14 mouse cellular contexts compared by ENCODE assay signal in genomic region chr7:12880036-12880435, GRCm38 (mm10). TPM values are rescaled to one million over a fixed set of nuclear protein-coding genes. Genes with fewer than 3 reads are reported as not detected.
A peak's percentile ranks its signal among the peaks of the same experiment; 100 is the strongest.
DNase-seq lines count a peak whose midpoint lies in the region; ATAC-seq and TF ChIP-seq lines count a peak whose summit lies in the region.
"Had no signal": no experiment of that assay in that cellular context is flagged by ENCODE, and none has a peak within 500 bp of the region (broad histone marks: within the 10 kb centered on the region; RNA-seq: fewer than 3 reads in every experiment).

No protein-coding gene starts in this region.

- H3K79me2 ChIP-seq in CH12.LX (replicated peaks; ENCODE audit: control insufficient read depth, extremely low read depth, insufficient read depth, poor library complexity, severe bottlenecking) = no peaks in the 10 kb centered on the region

- no peak for TF ChIP-seq RAD21 in CH12.LX (IDR thresholded peaks at IDR 0.05; ENCODE audit: low read depth, low read length)

- no peak overlapping the region for H3K4me2 ChIP-seq in CH12.LX (ENCODE audit: insufficient read depth, low read depth, poor library complexity, severe bottlenecking)
- peak overlapping the region; percentile 69 for H3K4me2 ChIP-seq in hindbrain, embryonic 14.5 days (replicated peaks)
- peak overlapping the region; percentile 72 for H3K4me2 ChIP-seq in midbrain, postnatal 0 days (ENCODE audit: low read depth, low read length, poor library complexity, severe bottlenecking)

- DNase-seq in heart, adult 11 months = peak; percentile 51
- no peak for DNase-seq in heart, postnatal 25 days (ENCODE audit: low spot score)
- DNase-seq in CH12.LX (ENCODE audit: extremely low read depth) = no peak
- DNase-seq in hindbrain, embryonic 14.5 days (ENCODE audit: low spot score) = no peak
- DNase-seq in midbrain, postnatal 0 days (ENCODE audit: low spot score) = no peak
- DNase-seq in lung, adult 2 months = no peak
- DNase-seq in retina, embryonic 14.5 days (ENCODE audit: low spot score) = no peak
- DNase-seq: cerebellum, postnatal 14 days; embryo, embryonic 11 days; gastrocnemius, postnatal 10 days; liver, embryonic 13.5 days; spleen, adult 18-20 months had no signal

- peaks cover 2 to 14% of the 10 kb centered on the region in 2 experiments; a peak in 2 of 4 replicates for H3K4me1 ChIP-seq in CH12.LX (ENCODE audit: control insufficient read depth in 1 of 2, insufficient read depth in 2 of 2)
- peaks cover 14% of the 10 kb centered on the region for H3K4me1 ChIP-seq in hindbrain, embryonic 14.5 days (replicated peaks; ENCODE audit: control insufficient read depth, insufficient read depth, low read length)
- H3K4me1 ChIP-seq in midbrain, postnatal 0 days (ENCODE audit: insufficient read depth, low read length) = no peaks in the 10 kb centered on the region
- peaks cover 8% of the 10 kb centered on the region for H3K4me1 ChIP-seq in lung, adult 2 months (ENCODE audit: control insufficient read depth, insufficient read depth, low read length)

- H3K9ac ChIP-seq in CH12.LX (ENCODE audit: insufficient read depth, low read depth) = no peak overlapping the region; the same call in 1 of the 2 replicates
- H3K9ac ChIP-seq in hindbrain, embryonic 14.5 days = no peak overlapping the region
- H3K9ac ChIP-seq in midbrain, postnatal 0 days (replicated peaks; ENCODE audit: low read length, poor library complexity, severe bottlenecking) = no peak overlapping the region

- intact Hi-C loops in heart, postnatal 25 days (cut with DNase I) = loop anchor here (5.0 kb wide), 1 partner anchor 43 kb away; no protein-coding TSS in a partner anchor

- H3K27ac ChIP-seq in CH12.LX (ENCODE audit: insufficient read depth, low read depth) = no peak overlapping the region
- no peak overlapping the region for H3K27ac ChIP-seq in hindbrain, embryonic 14.5 days
- H3K27ac ChIP-seq in midbrain, postnatal 0 days (ENCODE audit: low read depth, low read length) = no peak overlapping the region
- H3K27ac ChIP-seq: embryonic facial prominence, embryonic 15.5 days; limb, embryonic 12.5 days; liver, embryonic 13.5 days had no signal

- in situ Hi-C loops in CH12.LX (cut with MboI; ENCODE audit: low pct_ligation_motif_present, low pct_unique_long_range_greater_than_20kb, low sequenced_read_pairs) = no loop called here

- no peaks in the 10 kb centered on the region for H3K27me3 ChIP-seq in CH12.LX (replicated peaks)
- no peaks in the 10 kb centered on the region for H3K27me3 ChIP-seq in hindbrain, embryonic 14.5 days (ENCODE audit: control insufficient read depth, insufficient read depth, low read length)
- no peaks in the 10 kb centered on the region for H3K27me3 ChIP-seq in midbrain, postnatal 0 days (ENCODE audit: insufficient read depth, low read length)
- H3K27me3 ChIP-seq: embryonic facial prominence, embryonic 15.5 days; limb, embryonic 12.5 days; liver, embryonic 13.5 days had no signal

- TF ChIP-seq POLR2A in CH12.LX (IDR thresholded peaks at IDR 0.05; ENCODE audit: low read depth, low read length) = no peak
- TF ChIP-seq POLR2A in lung, adult 2 months (IDR thresholded peaks at IDR 0.05; ENCODE audit: borderline replicate concordance, extremely low read depth, low read depth, low read length) = no peak

- no peak for TF ChIP-seq CTCF in CH12.LX (conservative IDR thresholded peaks at IDR 0.05 in 1 of 2, IDR thresholded peaks at IDR 0.05 in 1 of 2; ENCODE audit: low read depth in 2 of 2, low read length in 2 of 2)
- TF ChIP-seq CTCF in midbrain, postnatal 0 days (IDR thresholded peaks at IDR 0.05) = no peak
- no peak for TF ChIP-seq CTCF in lung, adult 2 months (IDR thresholded peaks at IDR 0.05; ENCODE audit: insufficient read depth, low read length)

- H3K9me3 ChIP-seq in CH12.LX (replicated peaks; ENCODE audit: low read length) = peaks cover 2% of the 10 kb centered on the region
- H3K9me3 ChIP-seq in hindbrain, embryonic 14.5 days (ENCODE audit: control insufficient read depth, low read length) = no peaks in the 10 kb centered on the region
- no peaks in the 10 kb centered on the region for H3K9me3 ChIP-seq in midbrain, postnatal 0 days (ENCODE audit: low read length)
- H3K9me3 ChIP-seq: embryonic facial prominence, embryonic 15.5 days; limb, embryonic 12.5 days; liver, embryonic 13.5 days had no signal

- ATAC-seq in hindbrain, embryonic 14.5 days (ENCODE audit: low FRiP score) = no peak
- no peak for ATAC-seq in midbrain, postnatal 0 days (ENCODE audit: low FRiP score)

- no peak for TF ChIP-seq EP300 in CH12.LX (IDR thresholded peaks at IDR 0.05; ENCODE audit: low read length)

- peaks cover 0 to 6% of the 10 kb centered on the region in 2 experiments for H3K36me3 ChIP-seq in CH12.LX (replicated peaks in 1 of 2; ENCODE audit: control insufficient read depth in 1 of 2, insufficient read depth in 1 of 2, low read length in 1 of 2)
- H3K36me3 ChIP-seq in hindbrain, embryonic 14.5 days (replicated peaks; ENCODE audit: control insufficient read depth, insufficient read depth) = peaks cover 10% of the 10 kb centered on the region
- H3K36me3 ChIP-seq in midbrain, postnatal 0 days (ENCODE audit: insufficient read depth, low read length) = 0 out of 2 replicates have a peak, but pooled peaks cover 9% of the 10 kb centered on the region
- H3K36me3 ChIP-seq: liver, embryonic 13.5 days had no signal

- dilution Hi-C loops in CH12.LX (cut with MboI; ENCODE audit: extremely low pct_ligation_motif_present, extremely low pct_unique_long_range_greater_than_20kb, low sequenced_read_pairs) = no loop called here

- no peak overlapping the region for H3K4me3 ChIP-seq in CH12.LX (replicated peaks in 1 of 3; ENCODE audit: low read depth in 2 of 3, low read length in 2 of 3, poor library complexity in 1 of 3)
- H3K4me3 ChIP-seq in hindbrain, embryonic 14.5 days (replicated peaks; ENCODE audit: low read length) = 0 out of 2 replicates have a peak overlapping the region, but pooled peaks have one; percentile 76
- peak overlapping the region; percentile 60 for H3K4me3 ChIP-seq in midbrain, postnatal 0 days (ENCODE audit: low read depth, low read length)
- no peak overlapping the region for H3K4me3 ChIP-seq in lung, adult 2 months (replicated peaks; ENCODE audit: extremely low read depth, low read depth, low read length)

TF ChIP-seq in CH12.LX, 34 proteins besides CTCF, POLR2A, EP300 and RAD21:
- no peak for TF ChIP-seq KAT2A (IDR thresholded peaks at IDR 0.05; ENCODE audit: insufficient replicate concordance, low read length)
- 0 out of 2 replicates have a peak, but pooled peaks have one; percentile 59 for TF ChIP-seq MEF2A (IDR thresholded peaks at IDR 0.05; ENCODE audit: borderline replicate concordance, low read depth, low read length)

RNA-seq across cellular contexts. Expression of gene Zfp128, which starts 0.9 kb away (rescaled TPM):
- total RNA-seq in heart, postnatal 25 days (2021) = 1 to 10 TPM; 3.2 to 4.0 TPM
- total RNA-seq in CH12.LX (2012; rRNA removed) = 1.2 and 1.4 TPM in 2 replicates
- 0.96 and 1.2 TPM in 2 replicates for total RNA-seq in CH12.LX (2014; rRNA removed)
- 0.61 and 0.78 TPM in 2 replicates for polyA plus RNA-seq in CH12.LX (2012; ENCODE audit: insufficient read length, low read depth)
- polyA plus RNA-seq in hindbrain, embryonic 14.5 days (2014; fragmentation: Nextera tagmentation; extraction: Ambion mirVana) = 7.8 and 9.1 TPM in 2 replicates
- 16.6 and 17.9 TPM in 2 replicates for total RNA-seq in midbrain, postnatal 0 days (2014; rRNA removed)
- 2.0 and 3.0 TPM in 2 replicates for polyA plus RNA-seq in midbrain, postnatal 0 days (2015; fragmentation: Nextera tagmentation; extraction: Ambion mirVana)
- 0.74 and 1.2 TPM in 2 replicates for polyA plus RNA-seq in lung, adult 2 months (2012; rRNA removed)

RNA-seq across cellular contexts. Expression of gene Zscan22, which starts 17.6 kb away (rescaled TPM):
- 1 to 10 TPM; 5.2 to 6.2 TPM for total RNA-seq in heart, postnatal 25 days (2021)
- total RNA-seq in CH12.LX (2012; rRNA removed) (3.2 and 4.2 TPM in 2 replicates), CH12.LX (2014; rRNA removed) (2.8 and 3.3 TPM in 2 replicates)
- 7.6 and 8.9 TPM in 2 replicates for polyA plus RNA-seq in CH12.LX (2012; ENCODE audit: insufficient read length, low read depth)
- 10.5 and 13.0 TPM in 2 replicates for polyA plus RNA-seq in hindbrain, embryonic 14.5 days (2014; fragmentation: Nextera tagmentation; extraction: Ambion mirVana)
- 4.4 and 8.3 TPM in 2 replicates for total RNA-seq in midbrain, postnatal 0 days (2014; rRNA removed)
- 2.6 and 3.7 TPM in 2 replicates for polyA plus RNA-seq in midbrain, postnatal 0 days (2015; fragmentation: Nextera tagmentation; extraction: Ambion mirVana)
- 8.4 and 8.5 TPM in 2 replicates for polyA plus RNA-seq in lung, adult 2 months (2012; rRNA removed)

RNA-seq across cellular contexts. Expression of gene Rps5, which starts 42.1 kb away (rescaled TPM):
- 100 to 1,000 TPM; 507 to 542 TPM for total RNA-seq in heart, postnatal 25 days (2021)
- 3,671 and 4,026 TPM in 2 replicates for total RNA-seq in CH12.LX (2012; rRNA removed)
- 3,631 and 4,293 TPM in 2 replicates for total RNA-seq in CH12.LX (2014; rRNA removed)
- 2,088 and 2,166 TPM in 2 replicates for polyA plus RNA-seq in CH12.LX (2012; ENCODE audit: insufficient read length, low read depth)
- polyA plus RNA-seq in hindbrain, embryonic 14.5 days (2014; fragmentation: Nextera tagmentation; extraction: Ambion mirVana) = 671 and 781 TPM in 2 replicates
- 1,185 and 1,542 TPM in 2 replicates for total RNA-seq in midbrain, postnatal 0 days (2014; rRNA removed)
- 583 and 614 TPM in 2 replicates for polyA plus RNA-seq in midbrain, postnatal 0 days (2015; fragmentation: Nextera tagmentation; extraction: Ambion mirVana)
- polyA plus RNA-seq in lung, adult 2 months (2012; rRNA removed) = 1,316 and 1,420 TPM in 2 replicates

RNA-seq across cellular contexts. Expression of gene Zfp110, which starts 45.5 kb away (rescaled TPM):
- 10 to 100 TPM; 14.1 to 16.3 TPM for total RNA-seq in heart, postnatal 25 days (2021)
- total RNA-seq in CH12.LX (2012; rRNA removed) (29.3 and 31.0 TPM in 2 replicates), CH12.LX (2014; rRNA removed) (26.6 and 31.5 TPM in 2 replicates)
- 14.8 and 16.2 TPM in 2 replicates for polyA plus RNA-seq in CH12.LX (2012; ENCODE audit: insufficient read length, low read depth)
- polyA plus RNA-seq in hindbrain, embryonic 14.5 days (2014; fragmentation: Nextera tagmentation; extraction: Ambion mirVana) = 26.9 and 27.7 TPM in 2 replicates
- 11.8 and 18.4 TPM in 2 replicates for total RNA-seq in midbrain, postnatal 0 days (2014; rRNA removed)
- 18.1 and 19.4 TPM in 2 replicates for polyA plus RNA-seq in midbrain, postnatal 0 days (2015; fragmentation: Nextera tagmentation; extraction: Ambion mirVana)
- polyA plus RNA-seq in lung, adult 2 months (2012; rRNA removed) = 8.9 and 12.1 TPM in 2 replicates

RNA-seq across cellular contexts. Expression of gene Rnf225, which starts 47.2 kb away (rescaled TPM):
- total RNA-seq in heart, postnatal 25 days (2021) = under 1 TPM; 0.21 to 0.22 TPM
- 1.1 and 1.3 TPM in 2 replicates for total RNA-seq in CH12.LX (2012; rRNA removed)
- 0.89 and 0.90 TPM in 2 replicates for total RNA-seq in CH12.LX (2014; rRNA removed)
- 3.4 and 4.0 TPM in 2 replicates for polyA plus RNA-seq in CH12.LX (2012; ENCODE audit: insufficient read length, low read depth)
- 0.87 and 0.95 TPM in 2 replicates for polyA plus RNA-seq in hindbrain, embryonic 14.5 days (2014; fragmentation: Nextera tagmentation; extraction: Ambion mirVana)
- total RNA-seq in midbrain, postnatal 0 days (2014; rRNA removed) = 1.9 and 2.7 TPM in 2 replicates
- polyA plus RNA-seq in midbrain, postnatal 0 days (2015; fragmentation: Nextera tagmentation; extraction: Ambion mirVana) = 1.1 and 1.2 TPM in 2 replicates
- polyA plus RNA-seq in lung, adult 2 months (2012; rRNA removed) = 2.3 and 7.0 TPM in 2 replicates

Comparison
In these comparisons a context has a peak if more than half of its experiments do, and no peak if none do; other contexts are left out.
1. H3K4me3 ChIP-seq: peak in hindbrain, embryonic 14.5 days (single experiment) and midbrain, postnatal 0 days (single experiment); none in CH12.LX (0 of 3) and lung, adult 2 months (single experiment).